Mouse (Mus musculus) kidney, adult 2 months (tissue): ENCODE data around the gene Tas2r118.

Experiments
- CTCF ChIP-seq: fragments of 200-500 bp; conservative IDR thresholded peaks from 2 replicates; pipeline ENCODE4 v1.5.1; 2011; ENCODE audit warnings: low read depth, mild to moderate bottlenecking, control low read depth, low read length, moderate library complexity, mixed read lengths; ENCODE audit not compliant: insufficient read depth, insufficient read length
- POLR2A ChIP-seq: fragments of 200-500 bp; IDR thresholded peaks from one replicate; pipeline ENCODE4 v1.6.1; 2011; ENCODE audit warnings: low read depth, low read length, control low read depth

GRCm38 (mm10) chr6:23923806-23924205 lies 46.1 kb downstream of the Tas2r118 start:
- TF ChIP-seq CTCF = no peak
- no peak for TF ChIP-seq POLR2A
